Mouse (Mus musculus): ENCODE results near the gene Pard3b.
"Not testable (repeated sequence)": the region's sequence is repeated elsewhere in the genome, so short reads cannot be mapped to it uniquely, and the experiment has no call there.

Gene Pard3b

DNA sequence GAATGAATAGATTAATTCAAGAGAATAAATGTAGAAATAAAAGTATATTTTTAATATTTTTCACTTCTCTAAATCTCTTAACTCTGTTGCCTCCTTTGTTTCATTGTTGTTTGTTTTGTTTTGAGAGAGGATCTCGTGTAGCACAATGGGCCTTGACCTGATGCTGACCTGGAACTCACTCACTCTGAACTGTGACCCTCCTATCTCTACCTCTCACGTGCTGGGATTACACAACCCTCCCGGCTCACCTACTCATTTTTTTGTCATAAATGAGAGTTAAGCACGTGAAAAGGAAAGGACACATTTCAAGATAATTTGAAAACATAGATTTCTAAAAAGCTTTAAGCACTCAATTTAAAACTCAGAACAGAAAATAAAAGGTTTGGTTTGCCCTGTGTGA, 928.0 kb downstream of the Pard3b start:
- no peak for DNase-seq (ENCODE audit: low read depth, low spot score)

DNA sequence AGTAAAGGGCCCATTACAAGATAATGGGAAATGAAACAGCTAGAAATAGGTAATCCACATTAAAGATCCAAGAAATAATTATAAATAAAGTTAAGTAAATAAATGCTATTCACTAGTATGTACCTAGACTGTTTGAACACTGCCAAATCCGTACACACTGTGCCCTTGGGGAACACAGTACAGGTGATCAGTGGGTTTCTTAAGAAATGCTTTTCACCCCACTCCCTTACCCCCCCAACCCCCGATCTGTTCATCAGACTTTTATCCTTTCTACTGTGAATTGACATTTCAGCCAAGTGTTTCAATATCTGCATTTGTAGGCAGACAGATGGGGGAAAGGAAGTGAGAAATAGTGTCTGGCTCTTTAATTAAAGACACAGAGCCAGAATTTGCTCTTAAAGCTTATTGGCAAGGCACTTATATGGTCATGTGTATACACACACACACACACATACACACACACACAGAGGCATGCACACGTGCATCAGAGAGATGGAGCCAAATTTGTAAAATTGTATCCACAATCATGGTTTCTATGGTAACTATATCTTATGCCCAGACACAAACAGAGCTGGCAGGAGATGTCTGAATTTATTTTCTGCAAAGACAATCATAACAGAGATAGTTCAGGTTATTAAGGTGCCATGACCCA, 938.4 kb downstream of the Pard3b start:
- DNase-seq (ENCODE audit: low read depth, low spot score): no peak

DNA sequence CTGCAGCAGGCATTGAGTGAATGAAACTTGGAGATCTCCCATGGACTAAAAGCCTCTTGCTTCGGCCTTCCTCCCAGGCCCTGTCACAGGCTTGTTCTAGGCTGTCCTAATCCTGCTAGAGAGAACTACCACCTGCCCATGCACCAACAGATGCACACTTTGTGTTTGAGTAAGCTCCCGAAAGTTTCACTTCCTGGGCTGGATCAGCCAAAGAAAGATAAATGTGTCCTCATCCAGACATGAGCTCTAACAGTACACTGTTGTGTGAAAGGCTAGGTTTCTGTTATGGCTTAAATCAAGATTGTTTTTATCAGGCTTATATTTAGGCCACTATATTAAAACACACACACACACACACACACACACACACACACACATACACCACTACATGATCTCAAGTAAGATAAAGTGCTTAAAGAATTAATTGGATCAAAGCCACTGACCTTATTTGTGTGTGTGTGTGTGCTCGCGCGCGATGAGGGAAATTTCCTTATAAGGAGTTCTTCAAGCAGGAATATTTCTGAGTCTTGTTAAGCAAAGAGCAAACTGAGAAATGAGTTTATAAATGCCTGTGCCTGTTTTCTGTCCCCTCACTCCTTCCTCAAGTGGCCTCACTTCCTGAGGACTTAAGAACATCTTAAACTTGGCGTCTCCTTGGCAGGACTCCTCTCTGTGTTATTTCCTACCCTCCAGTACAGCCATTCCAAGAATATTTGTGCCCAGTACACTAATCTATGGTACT, 940.6 kb downstream of the Pard3b start:
- no peak for DNase-seq (ENCODE audit: low read depth, low spot score)

DNA sequence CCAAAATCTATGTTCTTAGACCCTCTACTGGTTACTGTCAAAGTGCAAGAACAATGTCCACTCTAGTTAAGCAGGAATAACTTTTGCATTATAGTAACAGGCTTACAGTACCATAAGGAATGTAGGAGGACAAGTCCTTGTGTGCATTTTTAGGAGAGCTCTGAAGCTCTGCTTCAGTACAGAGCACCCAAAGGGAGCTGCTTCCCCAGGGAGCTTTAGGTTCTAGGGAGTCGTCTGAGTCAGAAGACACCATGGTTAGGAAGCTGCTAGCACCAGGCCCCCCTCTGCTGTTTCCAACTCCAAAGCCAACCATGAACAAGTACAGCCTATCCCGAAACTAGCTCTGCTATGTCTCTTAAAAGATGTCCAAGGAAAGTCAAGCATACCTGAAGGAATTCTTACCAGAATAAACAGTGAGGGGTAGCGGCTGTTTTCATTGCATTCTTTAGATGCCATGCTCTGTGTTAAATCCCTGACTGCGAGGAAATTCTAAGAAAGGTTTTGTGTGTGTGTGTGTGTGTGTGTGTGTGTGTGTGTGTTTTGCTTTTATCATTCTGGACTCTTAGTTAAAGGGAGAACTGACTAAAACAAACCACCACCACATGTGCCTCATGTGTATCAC, 941.8 kb downstream of the Pard3b start:
- DNase-seq (ENCODE audit: low read depth, low spot score): peak; percentile 25

DNA sequence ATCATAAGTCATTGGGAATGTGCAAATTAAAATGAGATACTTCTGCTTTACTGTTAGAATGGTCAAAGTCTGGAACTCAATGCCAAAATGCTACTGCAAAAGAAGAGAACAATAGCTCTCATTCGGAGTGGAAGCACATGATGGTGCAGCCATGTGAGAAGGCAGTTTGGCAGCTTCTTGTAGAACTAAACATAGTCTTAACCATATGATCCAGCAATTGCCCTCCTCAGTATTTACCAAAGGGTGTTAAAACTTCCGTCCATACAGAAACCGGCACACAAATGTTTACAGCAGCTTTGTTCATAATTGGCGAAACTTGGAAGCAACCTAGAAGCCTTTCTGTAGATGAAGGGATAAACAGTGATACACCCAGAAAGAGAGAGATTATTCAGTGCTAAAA, 943.9 kb downstream of the Pard3b start:
- DNase-seq (ENCODE audit: low read depth, low spot score): no peak

DNA sequence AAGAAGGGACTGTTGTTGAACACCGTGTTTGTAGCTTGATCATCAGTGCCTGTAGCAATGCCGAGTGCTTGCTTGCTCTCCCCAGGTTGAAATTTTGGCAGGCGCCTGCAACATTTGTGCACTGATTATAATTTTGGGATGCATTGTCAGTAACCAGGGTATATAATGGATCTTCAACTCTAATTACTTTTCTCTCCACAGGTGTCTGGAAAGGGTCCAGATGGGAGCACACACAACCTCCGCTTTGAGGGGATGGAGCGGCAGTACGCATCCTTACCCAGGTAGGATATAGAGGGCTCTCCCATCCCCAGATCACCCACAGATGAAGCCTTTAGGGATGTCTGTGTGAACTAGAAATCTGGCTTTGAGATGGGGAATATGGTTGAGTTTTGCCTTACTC, 948.9 kb downstream of the Pard3b start:
- no peak for DNase-seq (ENCODE audit: low read depth, low spot score)

DNA sequence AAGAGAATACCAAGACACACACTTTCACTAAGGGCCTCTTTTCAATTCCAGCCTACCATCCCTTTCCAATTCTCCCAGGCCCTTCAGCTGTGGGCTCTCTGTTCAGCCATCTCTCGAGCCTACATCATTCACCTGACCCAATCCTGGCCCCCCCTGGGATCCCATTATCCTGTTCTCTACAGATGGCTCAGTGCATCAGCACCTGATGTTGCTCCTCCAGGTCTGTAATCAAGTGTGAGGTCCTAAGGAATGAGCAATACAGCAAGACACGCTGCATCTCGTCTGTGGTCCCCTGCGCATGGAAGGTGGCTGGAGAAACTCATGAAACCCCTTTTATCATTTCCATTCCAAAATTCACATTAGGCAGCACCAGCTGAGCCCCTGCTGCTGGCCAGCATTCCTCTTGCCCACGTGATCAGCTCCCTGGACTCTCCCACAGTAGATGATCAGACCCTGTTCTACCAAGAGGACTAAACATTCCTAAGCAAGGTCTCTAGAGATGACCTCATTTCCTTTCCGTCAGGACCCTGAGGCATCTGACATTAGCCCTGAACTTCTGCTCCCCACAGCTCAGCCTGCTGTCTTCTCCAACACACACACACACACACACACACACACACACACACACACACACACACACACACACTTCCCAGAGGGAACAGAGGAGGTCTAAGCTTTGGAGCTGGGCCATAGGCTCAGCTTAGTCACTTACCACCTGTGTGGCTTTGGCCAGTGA, 952.8 kb downstream of the Pard3b start:
- DNase-seq (ENCODE audit: low read depth, low spot score): no peak

DNA sequence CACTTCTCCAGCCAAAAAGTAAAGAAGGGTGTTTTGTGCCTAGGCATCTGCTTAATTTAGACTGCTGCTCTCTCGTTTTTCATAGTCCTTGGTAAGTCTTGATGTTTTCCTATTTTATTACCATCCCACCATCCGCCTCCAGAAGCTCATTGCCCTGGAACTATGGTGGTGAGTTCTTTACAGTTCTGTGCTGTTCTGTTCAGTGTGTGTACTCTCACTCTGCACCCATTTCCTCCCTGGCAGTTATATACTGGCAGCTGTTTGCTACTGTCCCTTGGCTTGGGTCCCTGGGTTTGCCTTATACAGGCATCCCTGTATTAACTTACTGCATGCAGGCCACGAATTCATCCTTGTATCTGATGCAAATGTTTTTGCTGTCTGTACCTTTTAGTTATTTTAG, 956.8 kb downstream of the Pard3b start:
- DNase-seq (ENCODE audit: low read depth, low spot score): peak; percentile 55

DNA sequence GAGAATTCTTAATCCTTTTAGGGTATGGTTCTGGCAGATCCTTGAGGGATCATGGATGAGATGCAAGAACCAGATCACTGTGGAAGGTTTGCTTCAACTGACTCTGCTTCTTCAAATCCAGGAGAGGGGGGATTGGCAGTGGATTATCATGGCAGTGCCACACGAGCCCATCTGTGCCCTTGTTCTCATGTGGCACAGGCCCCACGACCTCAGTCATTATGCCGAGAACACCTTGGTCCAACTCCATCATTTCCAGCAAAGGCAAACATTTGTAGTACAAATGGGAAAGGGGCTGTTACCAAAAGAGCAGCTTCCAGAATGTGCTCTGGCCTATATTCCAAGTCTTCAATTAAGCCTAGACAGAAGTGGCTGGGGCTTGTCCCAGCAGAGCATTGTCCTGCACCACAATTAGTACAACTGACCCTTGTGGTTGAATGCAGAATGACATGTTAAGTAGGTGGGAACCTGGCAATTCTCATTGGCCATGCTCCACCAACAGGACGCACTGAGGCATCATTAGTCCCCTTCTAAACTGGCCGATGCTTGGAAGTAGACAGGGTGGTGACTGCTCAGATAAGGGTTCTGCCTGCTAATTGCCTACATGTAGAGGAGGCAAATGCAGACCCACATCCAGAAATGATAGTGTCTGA, 959.3 kb downstream of the Pard3b start:
- DNase-seq (ENCODE audit: low read depth, low spot score): no peak

DNA sequence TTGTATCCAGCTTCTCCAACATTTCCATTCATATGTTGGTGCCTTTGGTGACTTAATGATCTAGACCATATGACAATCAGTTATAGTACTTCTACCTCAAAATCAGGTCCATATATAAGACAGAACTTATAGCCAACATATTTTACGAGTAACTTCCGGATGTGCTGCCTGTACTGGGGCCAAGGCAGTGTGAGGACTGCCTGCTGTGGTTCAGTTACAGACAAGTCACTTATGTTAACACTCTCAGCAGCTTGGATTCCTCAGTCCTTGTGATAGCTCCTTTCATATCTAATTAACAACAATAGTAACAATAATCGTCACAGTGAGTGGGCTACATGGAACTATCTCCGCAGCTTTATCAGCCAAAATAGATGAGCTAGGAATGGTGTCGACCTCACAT, 959.9 kb downstream of the Pard3b start:
- no peak for DNase-seq (ENCODE audit: low read depth, low spot score)

DNA sequence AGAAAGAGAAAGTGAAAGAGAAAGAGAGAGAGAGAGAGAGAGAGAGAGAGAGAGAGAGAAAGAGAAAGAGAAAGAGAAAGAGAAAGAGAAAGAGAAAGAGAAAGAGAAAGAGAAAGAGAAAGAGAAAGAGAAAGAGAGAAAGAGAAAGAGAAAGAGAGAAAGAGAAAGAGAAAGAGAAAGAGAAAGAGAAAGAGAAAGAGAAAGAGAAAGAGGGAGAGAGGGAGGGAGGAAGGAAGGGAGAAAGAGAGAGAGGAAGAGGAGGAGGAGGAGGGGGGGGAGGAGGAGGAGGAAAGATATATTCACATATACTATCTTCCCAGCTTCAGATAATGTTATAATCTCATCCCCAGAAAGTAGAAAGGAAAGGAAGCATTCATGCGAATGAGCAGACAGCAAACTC, 966.0 kb downstream of the Pard3b start:
- DNase-seq (ENCODE audit: low read depth, low spot score): not testable (repeated sequence)

DNA sequence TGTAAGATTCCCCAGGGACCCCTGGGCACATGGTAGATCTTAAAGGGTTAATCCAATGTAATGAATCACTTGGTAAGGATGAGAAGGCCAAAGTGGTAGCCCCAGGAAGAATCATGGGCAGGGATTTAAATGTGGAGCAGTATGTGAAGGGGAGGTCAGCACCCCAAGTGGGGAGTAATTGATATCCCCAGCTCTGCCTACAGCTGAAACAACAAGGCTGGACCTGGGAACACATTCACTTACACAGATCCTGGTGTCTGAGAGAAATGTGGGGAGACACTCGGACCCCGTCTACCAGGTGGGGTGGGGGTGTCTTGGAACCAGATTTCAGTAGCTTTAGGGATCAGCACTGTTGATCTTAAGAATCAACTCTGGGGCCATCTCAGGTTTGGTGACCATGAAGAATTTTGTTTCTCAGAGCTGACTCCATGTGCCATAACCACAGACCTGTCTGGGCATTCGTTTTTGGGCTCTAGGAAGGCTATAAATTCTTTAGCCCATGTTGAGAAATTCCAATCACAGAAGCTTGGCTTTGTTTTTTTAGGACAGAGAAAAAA, 979.6 kb downstream of the Pard3b start:
- no peak for DNase-seq (ENCODE audit: low read depth, low spot score)

DNA sequence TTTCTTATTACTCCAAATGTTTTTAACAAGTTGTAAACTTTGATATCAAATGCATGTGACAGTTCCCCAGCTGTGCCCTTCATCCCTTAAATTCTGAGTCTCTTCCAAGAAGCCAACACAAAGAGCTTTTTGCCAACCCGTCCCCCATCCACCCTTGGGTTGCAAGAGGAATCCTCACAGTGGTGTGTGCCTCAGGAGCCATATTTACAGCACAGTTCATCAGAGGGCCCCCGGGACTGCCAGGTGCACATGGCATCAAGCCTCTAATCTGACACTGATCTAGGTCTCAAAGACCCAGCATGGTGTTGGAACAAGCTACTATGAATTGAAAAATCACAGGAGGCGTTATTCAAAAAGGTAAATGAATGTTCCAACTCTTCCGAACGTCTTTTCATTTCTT, 980.8 kb downstream of the Pard3b start:
- DNase-seq (ENCODE audit: low read depth, low spot score): no peak

DNA sequence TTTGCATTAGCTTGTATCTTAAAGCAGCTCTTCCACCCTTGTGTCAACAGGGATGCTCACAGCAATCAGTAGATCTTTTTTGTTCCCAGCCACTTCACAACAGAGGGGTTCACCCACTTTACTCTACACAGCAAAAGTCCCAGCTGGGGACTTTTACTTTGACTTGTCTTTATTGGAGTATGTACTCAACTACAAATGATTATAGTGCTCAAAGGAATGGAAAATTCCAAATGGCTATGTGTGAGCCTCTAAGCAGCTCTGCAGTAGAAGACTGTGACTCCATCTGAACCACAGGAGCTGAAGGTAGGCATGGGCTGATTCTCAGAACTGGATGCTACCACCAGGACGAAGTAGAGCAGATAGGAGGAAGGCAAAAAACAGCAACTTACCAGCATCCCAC, 983.8 kb downstream of the Pard3b start:
- DNase-seq (ENCODE audit: low read depth, low spot score): no peak

DNA sequence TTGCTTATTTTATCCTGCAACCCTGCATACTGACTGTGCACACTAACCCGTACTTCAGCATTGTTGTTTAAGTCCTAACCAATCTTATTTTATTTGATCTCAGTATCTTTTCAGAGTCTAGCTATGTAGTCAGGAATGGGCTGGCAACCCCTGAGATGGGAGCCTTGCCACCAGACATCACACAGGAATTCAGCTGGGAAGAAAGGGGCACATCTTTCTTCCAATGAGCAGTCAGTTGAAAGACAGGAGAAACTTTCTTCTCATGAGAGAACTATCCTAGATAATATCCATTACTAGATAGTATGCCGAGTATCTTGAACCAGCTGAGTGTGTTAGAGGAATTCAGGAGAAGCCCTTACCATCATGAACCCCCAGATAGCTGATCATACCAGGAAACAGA, 985.5 kb downstream of the Pard3b start:
- DNase-seq (ENCODE audit: low read depth, low spot score): no peak

DNA sequence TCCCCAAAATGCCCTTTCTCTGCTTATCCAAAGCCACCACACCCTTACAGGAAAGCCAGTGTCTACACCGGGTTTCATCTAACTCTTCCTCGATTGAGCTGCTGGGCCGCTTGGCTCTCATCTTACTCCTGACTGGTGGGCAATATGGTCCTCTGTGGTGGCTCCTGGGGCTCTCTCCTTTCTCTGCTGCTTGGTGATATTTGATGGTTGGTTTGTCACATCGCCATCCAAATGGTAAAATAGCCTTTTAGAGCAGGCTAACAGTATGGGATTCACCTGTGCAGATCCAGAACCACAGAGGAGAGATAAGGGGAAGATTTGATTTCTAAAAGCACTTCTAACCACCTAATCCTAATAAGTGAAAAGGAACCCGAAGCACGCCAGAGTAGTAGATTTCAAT, 986.2 kb downstream of the Pard3b start:
- DNase-seq (ENCODE audit: low read depth, low spot score): no peak

DNA sequence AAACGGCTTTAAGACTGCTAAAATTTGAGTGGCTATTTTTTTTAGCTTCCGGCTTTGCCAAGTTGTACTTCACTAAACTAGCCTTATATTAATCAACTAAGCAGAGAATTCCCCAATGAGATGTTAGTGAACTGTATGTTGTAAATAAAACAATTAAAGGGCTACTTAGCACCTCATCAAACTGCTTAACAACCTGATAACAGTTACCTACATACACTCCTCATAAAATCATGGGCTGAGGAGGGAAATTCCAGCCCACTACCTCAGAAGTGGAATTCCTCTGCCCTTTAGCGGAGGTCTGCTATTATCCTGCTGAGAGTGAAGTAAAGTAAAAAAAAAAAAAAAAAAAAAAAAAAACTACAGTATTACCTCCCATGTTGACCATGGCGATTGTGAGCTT, 986.7 kb downstream of the Pard3b start:
- DNase-seq (ENCODE audit: low read depth, low spot score): no peak

DNA sequence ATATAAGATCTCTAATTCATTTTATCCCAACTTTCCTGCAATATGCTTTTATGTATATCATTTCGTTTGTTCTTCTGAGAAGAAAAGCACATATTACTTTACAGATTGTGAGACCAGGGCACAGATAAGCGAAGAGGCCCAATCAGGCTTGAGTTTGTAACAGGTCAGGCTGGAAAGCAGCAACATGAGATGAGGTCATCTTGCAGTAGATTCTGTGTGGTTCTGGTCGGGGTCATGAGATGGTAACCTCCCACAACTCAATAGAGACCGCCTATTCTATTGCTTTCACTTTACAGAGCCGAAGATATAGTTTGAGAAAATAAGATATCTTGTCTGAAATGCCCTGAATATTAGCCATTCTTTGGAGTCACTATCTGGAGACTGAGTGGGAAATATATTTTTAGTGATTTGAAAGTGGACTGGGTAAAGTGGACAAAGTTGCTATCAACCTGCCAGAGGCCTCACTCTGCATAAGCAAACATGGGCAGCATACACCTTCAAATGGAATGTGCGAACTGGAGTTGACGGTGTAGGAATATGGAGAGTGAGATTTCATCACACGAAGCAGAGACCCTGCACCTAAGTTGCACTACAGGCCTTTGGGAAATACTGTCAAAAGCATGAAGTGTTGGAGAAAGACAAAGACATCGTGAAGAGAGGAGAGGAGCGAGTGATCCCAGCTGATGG, 987.3 kb downstream of the Pard3b start:
- no peak for DNase-seq (ENCODE audit: low read depth, low spot score)

DNA sequence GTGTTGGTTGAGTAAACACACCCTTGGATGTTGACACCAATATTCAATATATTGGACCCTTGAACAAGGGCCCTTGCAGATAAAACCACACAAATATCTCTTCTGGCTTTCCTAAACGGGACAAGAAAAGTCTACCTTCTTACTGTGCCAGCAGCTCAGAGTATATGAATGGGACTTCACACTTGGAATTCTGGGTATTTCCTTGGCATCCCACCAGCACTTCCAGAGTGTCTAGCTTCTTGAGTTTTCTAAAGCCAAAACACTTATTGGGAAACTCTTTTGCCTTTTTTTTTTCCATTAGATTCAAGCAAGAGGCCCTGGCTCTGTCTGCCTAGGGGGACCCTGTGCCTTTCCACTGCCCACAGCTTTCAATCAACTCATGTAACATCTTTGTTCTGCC, 991.3 kb downstream of the Pard3b start:
- peak; percentile 6 for DNase-seq (ENCODE audit: low read depth, low spot score)

DNA sequence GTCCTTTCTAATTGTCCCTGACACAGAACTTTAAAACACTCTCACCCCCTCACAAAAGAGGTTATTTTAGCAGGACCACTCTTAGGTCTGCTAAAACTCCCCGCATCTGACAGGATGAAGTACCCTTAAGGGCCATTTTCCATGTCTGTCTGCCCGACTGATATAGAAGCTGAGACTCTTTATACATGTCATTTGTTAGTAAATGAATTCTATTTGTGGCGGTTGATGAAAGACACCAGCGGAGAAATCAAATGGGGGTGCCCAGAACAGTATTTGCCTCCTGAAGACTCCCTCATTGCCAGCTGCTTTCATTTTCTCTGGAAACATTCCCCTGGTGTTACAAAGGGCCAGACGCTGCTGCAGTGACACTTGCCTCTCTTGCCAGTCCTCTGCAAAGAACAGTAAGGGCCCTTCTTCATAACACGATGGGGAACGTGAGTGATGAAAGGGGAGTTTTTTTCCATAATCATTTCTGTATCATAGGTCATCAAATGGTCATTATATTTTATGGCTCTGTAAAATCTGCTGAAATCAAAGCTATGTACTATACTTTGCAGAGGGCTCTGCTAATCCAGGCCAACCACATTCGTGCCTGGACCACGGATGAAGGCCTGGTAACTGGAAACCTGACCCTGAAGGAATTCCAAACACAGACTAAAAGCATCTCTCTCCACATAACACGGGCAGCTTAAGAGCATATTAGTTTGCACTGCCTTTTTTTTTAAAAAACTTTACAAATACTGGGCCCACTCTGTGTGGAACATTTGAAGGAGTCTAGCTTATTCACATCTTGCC, 993.1 kb downstream of the Pard3b start:
- no peak for DNase-seq (ENCODE audit: low read depth, low spot score)
